Mouse (Mus musculus): ENCODE measurements around the gene Plcb3. TPM values are rescaled to one million over a fixed set of nuclear protein-coding genes. Genes with fewer than 3 reads are reported as not detected.
A peak's percentile ranks its signal among the peaks of the same experiment; 100 is the strongest.

Plcb3 gene
- total and polyA plus RNA-seq, 3 experiments, result 9.9 to 21.0 (median 14.1) TPM

GRCm38 (mm10) chr19:6974211-6975205 is 1.8 kb downstream of the Plcb3 start, which contains the start of gene Ppp1r14b:
TSS of gene Ppp1r14b (plus strand) at chr19:6974968.
- Histone ChIP-seq H3K36me3 (replicated peaks) (peaks cover 37% of the 10 kb centered on the region), H3K4me3 (ENCODE audit: low read depth, low read length) (peak within 1 kb of the TSS; percentile 80), H3K4me1 (ENCODE audit: insufficient read depth, low read depth, low read length) (peaks cover 86% of the 10 kb centered on the region), H3K9me3 (replicated peaks) (no peaks in the 10 kb centered on the region), H3K27me3 (ENCODE audit: insufficient read depth, low read length) (no peaks in the 10 kb centered on the region)
- TF ChIP-seq GATA1 (IDR thresholded peaks at IDR 0.05; ENCODE audit: borderline replicate concordance, low read length) (no peak), CTCF (IDR thresholded peaks at IDR 0.05; ENCODE audit: low read depth, low read length) (no peak), TAL1 (conservative IDR thresholded peaks at IDR 0.05; ENCODE audit: low read depth, low read length) (no peak), GATA2 (IDR thresholded peaks at IDR 0.05; ENCODE audit: borderline replicate concordance, low read depth, low read length) (no peak), POLR2AphosphoS5 (IDR thresholded peaks at IDR 0.05; ENCODE audit: insufficient replicate concordance, low read depth, low read length) (no peak)
- DNase-seq (ENCODE audit: low spot score) (peak; percentile 78), ATAC-seq (ENCODE audit: extremely low read depth, insufficient number of reproducible peaks, low FRiP score, poor library complexity, severe bottlenecking) (peak; percentile 36; the same call in 1 of the 2 replicates)

- Histone ChIP-seq H3K36me3 (replicated peaks) (peaks cover 32% of the 10 kb centered on the region), H3K4me1 (ENCODE audit: insufficient read depth, low read depth, low read length) (peaks cover 87% of the 10 kb centered on the region), H3K4me3 (ENCODE audit: low read depth, low read length) (peak overlapping the region; percentile 80), H3K9me3 (replicated peaks) (no peaks in the 10 kb centered on the region), H3K27me3 (ENCODE audit: insufficient read depth, low read length) (no peaks in the 10 kb centered on the region)
- no peak for ATAC-seq (ENCODE audit: extremely low read depth, insufficient number of reproducible peaks, low FRiP score, poor library complexity, severe bottlenecking)
- TF ChIP-seq TAL1 (conservative IDR thresholded peaks at IDR 0.05; ENCODE audit: low read depth, low read length), result no peak
- no peak for TF ChIP-seq GATA2 (IDR thresholded peaks at IDR 0.05; ENCODE audit: borderline replicate concordance, low read depth, low read length)
- TF ChIP-seq GATA1 (IDR thresholded peaks at IDR 0.05; ENCODE audit: borderline replicate concordance, low read length), result no peak
- TF ChIP-seq POLR2AphosphoS5 (IDR thresholded peaks at IDR 0.05; ENCODE audit: insufficient replicate concordance, low read depth, low read length), result no peak
- TF ChIP-seq CTCF (IDR thresholded peaks at IDR 0.05; ENCODE audit: low read depth, low read length), result no peak
- no peak for DNase-seq (ENCODE audit: low spot score)
These were observed 2.6 kb downstream of the Plcb3 start for GRCm38 (mm10) chr19:6973581-6974190.

- DNase-seq (ENCODE audit: low spot score), result no peak
- Histone ChIP-seq H3K27me3 (ENCODE audit: insufficient read depth, low read length) (no peaks in the 10 kb centered on the region), H3K36me3 (replicated peaks) (peaks cover 18% of the 10 kb centered on the region), H3K4me3 (ENCODE audit: low read depth, low read length) (no peak overlapping the region), H3K4me1 (ENCODE audit: insufficient read depth, low read depth, low read length) (peaks cover 87% of the 10 kb centered on the region), H3K9me3 (replicated peaks) (no peaks in the 10 kb centered on the region)
- ATAC-seq (ENCODE audit: extremely low read depth, insufficient number of reproducible peaks, low FRiP score, poor library complexity, severe bottlenecking), result no peak
- TF ChIP-seq CTCF (IDR thresholded peaks at IDR 0.05; ENCODE audit: low read depth, low read length) (no peak), TAL1 (conservative IDR thresholded peaks at IDR 0.05; ENCODE audit: low read depth, low read length) (no peak), GATA2 (IDR thresholded peaks at IDR 0.05; ENCODE audit: borderline replicate concordance, low read depth, low read length) (no peak), POLR2AphosphoS5 (IDR thresholded peaks at IDR 0.05; ENCODE audit: insufficient replicate concordance, low read depth, low read length) (no peak), GATA1 (IDR thresholded peaks at IDR 0.05; ENCODE audit: borderline replicate concordance, low read length) (no peak)
These were observed 3.9 kb downstream of the Plcb3 start for GRCm38 (mm10) chr19:6972247-6972917.

GRCm38 (mm10) chr19:6971644-6972043 is 4.6 kb downstream of the Plcb3 start:
- H3K36me3 ChIP-seq (replicated peaks), result peaks cover 16% of the 10 kb centered on the region
- TF ChIP-seq POLR2AphosphoS5 (IDR thresholded peaks at IDR 0.05; ENCODE audit: insufficient replicate concordance, low read depth, low read length) (no peak), TAL1 (conservative IDR thresholded peaks at IDR 0.05; ENCODE audit: low read depth, low read length) (no peak), GATA1 (IDR thresholded peaks at IDR 0.05; ENCODE audit: borderline replicate concordance, low read length) (no peak), GATA2 (IDR thresholded peaks at IDR 0.05; ENCODE audit: borderline replicate concordance, low read depth, low read length) (no peak), CTCF (IDR thresholded peaks at IDR 0.05; ENCODE audit: low read depth, low read length) (no peak)
- H3K9me3 ChIP-seq (replicated peaks), result no peaks in the 10 kb centered on the region
- no peak overlapping the region for H3K4me3 ChIP-seq (ENCODE audit: low read depth, low read length)
- peaks cover 86% of the 10 kb centered on the region for H3K4me1 ChIP-seq (ENCODE audit: insufficient read depth, low read depth, low read length)
- DNase-seq (ENCODE audit: low spot score), result no peak
- H3K27me3 ChIP-seq (ENCODE audit: insufficient read depth, low read length), result no peaks in the 10 kb centered on the region
- ATAC-seq (ENCODE audit: extremely low read depth, insufficient number of reproducible peaks, low FRiP score, poor library complexity, severe bottlenecking), result no peak

- Histone ChIP-seq H3K27me3 (ENCODE audit: insufficient read depth, low read length) (no peaks in the 10 kb centered on the region), H3K9me3 (replicated peaks) (no peaks in the 10 kb centered on the region), H3K4me3 (ENCODE audit: low read depth, low read length) (peak overlapping the region; percentile 80; the same call in 1 of the 2 replicates), H3K4me1 (ENCODE audit: insufficient read depth, low read depth, low read length) (peaks cover 81% of the 10 kb centered on the region), H3K36me3 (replicated peaks) (peaks cover 18% of the 10 kb centered on the region)
- peak; percentile 28 for DNase-seq (ENCODE audit: low spot score)
- no peak for ATAC-seq (ENCODE audit: extremely low read depth, insufficient number of reproducible peaks, low FRiP score, poor library complexity, severe bottlenecking)
- TF ChIP-seq GATA1 (IDR thresholded peaks at IDR 0.05; ENCODE audit: borderline replicate concordance, low read length) (no peak), GATA2 (IDR thresholded peaks at IDR 0.05; ENCODE audit: borderline replicate concordance, low read depth, low read length) (no peak), CTCF (IDR thresholded peaks at IDR 0.05; ENCODE audit: low read depth, low read length) (no peak), POLR2AphosphoS5 (IDR thresholded peaks at IDR 0.05; ENCODE audit: insufficient replicate concordance, low read depth, low read length) (no peak), TAL1 (conservative IDR thresholded peaks at IDR 0.05; ENCODE audit: low read depth, low read length) (no peak)
These were observed 5.7 kb downstream of the Plcb3 start for GRCm38 (mm10) chr19:6970460-6971085.
